Mouse (Mus musculus) T-cell, adult 2 months (primary cell): ENCODE results near the gene Cldn14.
"Not testable (repeated sequence)": the region's sequence is repeated elsewhere in the genome, so short reads cannot be mapped to it uniquely, and the experiment has no call there.

Experiments used
- DNase-seq: peaks from one replicate; pipeline ENCODE4 v3.0.0; 2022; ENCODE audit warnings: low spot score

The Cldn14 gene

DNA sequence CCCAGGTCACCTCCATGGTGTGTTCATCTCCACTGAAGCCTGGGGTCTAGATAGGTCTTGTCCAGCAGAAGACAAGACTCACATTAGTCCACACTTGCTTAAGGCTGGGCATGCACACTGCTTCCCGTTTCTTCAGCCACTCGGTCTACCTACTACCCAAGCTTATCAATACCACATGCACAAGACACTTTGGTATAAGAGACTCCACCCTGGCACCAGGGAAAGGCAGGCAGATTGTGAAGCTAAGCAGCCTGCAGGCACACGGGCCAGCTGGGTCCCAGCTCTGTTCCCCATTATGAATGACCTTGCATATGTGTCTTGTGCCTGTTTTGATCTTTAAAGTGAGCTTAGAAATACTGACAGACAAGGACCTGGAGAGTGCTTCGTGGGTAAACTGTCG lies 719 bp upstream of the Cldn14 start:
- DNase-seq: no peak

DNA sequence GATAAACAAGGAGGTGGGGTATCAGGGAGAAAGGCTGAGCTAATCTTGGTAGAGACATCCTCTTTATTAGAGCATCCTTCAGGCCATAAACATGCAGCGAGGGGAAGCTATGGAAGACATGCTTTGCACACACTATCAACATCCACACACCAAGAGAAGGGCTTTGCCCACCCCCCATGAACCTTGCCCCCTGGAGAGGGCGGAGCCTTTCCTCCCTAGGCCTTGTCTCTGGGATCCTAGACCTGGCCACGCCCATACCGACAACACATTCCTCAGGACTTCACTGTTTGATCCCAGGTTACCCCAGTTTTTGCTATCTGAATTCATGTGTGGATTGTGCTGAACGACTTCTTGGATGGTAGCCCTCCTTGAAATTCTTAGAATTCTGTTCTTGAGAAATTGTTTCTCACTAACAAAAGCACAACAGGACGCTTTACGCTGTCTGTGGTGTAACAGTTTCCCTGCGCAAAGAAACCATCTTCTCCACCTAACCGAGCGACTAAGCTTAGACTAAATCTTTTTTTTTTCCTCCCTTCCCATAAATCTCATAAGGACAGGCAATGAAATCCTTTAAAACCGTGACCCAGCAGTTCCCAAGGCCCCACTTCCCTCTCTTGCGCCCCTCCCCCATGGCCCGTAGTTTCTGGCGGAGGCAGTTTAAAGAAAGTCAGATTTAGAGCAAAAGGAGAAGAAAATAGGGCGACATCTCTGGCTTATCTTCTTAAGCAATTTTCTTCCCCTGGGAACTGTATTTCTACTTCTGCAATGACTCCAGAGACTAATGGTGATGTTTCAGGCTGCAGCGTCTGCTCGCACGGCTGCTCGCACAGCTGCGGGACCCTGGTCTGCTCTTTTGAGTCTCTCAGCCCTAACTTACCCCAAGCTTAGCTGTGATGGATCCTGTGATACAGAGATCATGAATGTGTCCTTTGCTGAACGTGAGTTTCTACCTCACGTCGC lies 1.7 kb downstream of the Cldn14 start:
- DNase-seq: no peak

DNA sequence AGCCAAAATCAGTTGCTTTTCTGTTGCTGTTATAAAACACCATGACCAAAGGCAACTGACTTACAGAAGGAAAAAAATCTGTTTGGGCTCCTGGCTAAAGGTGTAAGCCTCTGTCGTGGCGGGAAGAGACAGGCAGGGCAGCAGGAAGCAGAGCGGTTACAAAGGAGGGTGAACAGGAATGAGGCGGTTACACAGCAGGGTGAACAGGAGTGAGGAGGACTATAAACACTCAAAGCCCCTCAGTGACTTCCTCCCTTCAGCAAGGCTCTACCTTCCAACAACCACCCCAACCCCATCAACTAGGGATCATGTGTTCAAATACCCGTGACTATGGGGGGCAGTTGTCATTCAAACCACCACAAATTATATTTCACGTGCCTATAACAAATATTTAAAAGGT lies 5.2 kb downstream of the Cldn14 start:
- DNase-seq: no peak

DNA sequence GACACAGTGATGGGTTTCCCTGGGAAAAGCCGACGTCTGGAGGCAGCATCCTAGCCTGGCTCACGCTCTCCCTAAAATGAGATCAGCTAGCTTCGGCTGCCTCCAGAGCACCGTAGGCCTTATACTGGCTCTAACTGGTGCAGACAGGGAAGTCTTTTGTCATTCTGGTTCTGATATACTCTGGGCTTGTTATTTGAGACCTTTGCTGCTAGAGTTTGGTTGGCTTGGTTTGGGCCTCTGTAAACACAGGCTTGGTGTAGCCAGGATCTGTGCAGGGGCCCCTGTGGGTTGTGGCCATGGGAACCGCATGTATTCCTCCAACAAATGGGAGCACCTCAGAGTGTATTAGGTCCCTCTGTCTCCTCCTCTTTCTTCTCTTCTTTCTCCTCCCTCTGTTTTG lies 7.3 kb downstream of the Cldn14 start:
- DNase-seq: no peak

DNA sequence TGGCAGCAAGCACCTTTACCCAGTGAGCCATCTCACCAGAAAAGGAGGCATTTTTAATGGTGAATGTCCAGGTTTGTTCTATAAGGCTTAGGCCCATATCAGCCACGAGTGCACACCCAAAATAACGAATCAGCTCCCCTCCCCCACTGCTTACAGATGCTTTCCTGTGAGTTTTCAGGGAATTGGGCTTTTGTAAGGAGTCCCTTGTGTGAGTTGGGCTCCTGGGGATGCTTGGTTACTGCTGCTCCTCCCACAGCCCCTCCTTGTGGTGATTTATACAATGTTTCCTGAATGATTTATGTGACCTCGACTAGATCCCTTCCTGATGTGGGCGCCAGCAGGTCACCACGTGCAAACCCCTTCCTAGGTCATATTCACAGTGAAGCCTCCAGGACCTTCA lies 9.7 kb downstream of the Cldn14 start:
- no peak for DNase-seq

DNA sequence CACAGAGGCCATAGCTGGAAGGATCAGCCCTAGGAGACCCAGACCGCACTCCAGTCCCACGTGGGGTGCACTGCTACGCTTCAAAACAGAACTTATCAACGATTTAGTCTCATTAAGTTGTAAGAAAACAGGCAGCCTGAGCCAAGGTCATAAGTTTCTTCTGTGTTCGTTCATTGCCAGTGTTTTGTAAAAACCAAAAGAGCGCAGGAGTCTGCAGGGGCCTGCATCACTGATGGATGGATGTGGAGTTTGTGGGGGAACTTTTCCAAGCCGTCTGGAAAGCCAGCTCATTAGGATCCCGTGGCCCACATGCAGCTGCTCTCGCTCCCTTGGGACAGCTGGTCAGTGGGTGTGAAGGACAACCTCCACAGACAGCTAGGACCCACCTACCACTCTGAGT lies 25.1 kb downstream of the Cldn14 start:
- no peak for DNase-seq

DNA sequence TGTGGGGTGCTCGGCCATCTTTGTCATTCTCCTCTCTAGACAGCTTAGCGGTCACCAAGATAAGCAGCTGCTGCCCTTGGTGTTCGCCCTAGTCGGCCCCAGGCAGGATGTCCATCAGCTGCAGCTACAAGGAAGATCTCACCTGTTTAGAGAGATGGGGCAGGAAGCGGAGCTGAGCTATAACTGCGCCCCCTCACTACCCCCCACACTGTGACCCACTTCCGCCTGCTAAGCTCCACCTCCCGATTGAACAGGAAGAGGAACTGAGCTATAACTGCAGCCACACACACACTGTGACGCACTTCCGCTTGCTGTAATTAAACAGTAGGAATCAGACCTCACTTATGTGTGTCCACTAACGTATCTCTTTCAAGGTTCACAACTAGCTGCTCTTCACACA lies 26.3 kb downstream of the Cldn14 start:
- DNase-seq: peak; percentile 55

DNA sequence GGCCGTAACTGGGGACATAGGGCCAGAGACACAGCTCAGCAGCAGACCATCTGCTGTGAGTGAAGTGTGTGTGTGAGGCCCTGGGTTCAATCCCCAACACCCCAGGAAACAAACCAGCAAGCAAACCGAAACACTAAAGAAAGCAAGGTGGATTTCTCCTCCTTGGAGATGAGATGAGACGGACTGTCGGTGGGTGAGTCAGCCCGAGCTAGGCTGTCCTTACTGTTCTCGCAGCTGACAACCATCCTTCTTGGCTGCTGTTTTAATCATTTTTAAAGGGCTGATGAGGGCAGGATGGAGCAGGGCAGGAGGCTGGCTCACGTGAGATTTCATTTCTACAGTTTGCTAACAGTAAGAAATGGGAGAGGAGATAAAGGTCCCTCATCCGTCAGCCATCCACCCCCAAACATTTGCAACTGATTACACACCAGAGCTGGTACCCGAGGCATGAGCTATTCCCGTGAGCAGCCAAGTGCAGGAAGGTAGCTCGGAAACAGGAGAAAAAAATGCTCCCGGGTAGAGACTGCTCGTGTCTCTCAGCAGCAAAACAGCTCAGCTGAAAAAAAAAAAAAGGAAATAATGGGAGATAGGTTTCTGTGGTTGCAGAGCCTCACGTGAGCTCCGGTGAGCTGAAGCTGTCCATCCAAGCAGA lies 27.3 kb downstream of the Cldn14 start:
- no peak for DNase-seq

DNA sequence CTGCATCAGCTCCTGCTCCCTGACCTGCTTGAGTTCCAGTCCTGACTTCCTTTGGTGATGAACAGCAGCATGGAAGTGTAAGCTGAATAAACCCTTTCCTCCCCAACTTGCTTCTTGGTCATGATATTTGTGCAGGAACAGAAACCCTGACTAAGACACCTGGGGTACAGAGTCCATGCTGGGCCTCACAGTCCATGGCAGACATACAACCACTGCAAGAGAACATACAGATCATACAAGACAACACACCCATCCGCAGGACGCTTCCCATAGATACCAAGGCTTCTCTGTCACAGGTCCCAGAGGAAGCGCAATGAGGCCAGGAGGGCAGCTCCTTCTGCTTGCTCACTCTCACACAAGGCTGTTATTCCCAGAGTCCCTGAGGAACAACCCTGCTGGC lies 28.3 kb downstream of the Cldn14 start:
- DNase-seq: not testable (repeated sequence)

DNA sequence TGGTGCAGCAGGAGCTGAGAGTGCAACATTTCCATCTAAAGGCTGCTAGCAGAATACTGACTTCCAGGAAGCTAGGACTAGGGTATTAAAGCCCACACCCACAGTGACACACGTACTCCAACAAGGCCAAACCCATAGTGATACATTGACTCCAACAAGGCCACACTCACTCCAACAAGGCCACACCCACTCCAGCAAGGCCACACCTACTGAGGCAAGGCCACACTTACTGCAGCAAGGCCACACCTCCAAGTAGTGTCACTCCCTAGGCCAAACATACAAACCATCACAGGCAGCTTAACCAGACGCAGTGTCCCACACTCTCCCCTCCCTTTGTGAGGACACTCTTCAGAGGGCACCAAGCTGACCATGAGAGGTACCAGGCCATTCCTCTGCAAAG lies 29.3 kb downstream of the Cldn14 start:
- no peak for DNase-seq

DNA sequence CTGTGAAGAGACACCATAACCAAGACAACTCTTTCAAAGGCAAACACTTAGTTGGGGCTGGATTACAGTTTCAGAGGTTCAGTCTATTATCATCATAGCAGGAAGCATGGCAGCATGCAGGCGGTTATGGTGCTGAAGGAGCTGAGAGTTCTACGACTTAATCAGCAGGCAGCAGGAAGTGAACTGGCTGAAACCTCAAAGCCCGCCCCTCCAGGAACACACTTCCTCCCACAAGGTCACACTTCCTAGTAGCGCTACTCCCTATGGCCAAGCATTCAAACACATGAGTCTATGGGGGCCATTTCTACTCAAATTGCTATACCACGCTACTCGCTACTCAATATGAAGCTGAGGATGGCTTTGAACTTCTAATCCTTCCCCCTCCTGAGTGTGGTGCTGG lies 31.1 kb downstream of the Cldn14 start:
- DNase-seq: no peak

DNA sequence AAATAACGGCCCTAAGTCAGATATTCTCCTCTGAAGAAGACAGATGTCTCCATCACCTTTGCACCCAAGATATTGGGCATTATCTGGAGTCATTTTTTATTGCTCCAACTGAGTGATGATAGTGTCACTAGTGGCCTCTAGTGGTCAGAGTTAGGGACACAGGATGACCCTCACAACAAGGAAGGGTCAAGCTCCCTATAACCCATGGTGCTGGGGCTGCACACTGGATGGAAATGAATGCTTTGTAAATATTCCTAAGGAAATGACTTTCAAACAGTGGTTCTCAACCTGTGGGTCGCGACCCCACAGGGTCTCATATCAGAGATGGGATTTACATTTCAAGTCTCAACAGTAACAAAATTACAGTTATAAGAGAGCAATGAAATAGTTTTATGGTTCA lies 31.7 kb downstream of the Cldn14 start:
- DNase-seq: no peak

DNA sequence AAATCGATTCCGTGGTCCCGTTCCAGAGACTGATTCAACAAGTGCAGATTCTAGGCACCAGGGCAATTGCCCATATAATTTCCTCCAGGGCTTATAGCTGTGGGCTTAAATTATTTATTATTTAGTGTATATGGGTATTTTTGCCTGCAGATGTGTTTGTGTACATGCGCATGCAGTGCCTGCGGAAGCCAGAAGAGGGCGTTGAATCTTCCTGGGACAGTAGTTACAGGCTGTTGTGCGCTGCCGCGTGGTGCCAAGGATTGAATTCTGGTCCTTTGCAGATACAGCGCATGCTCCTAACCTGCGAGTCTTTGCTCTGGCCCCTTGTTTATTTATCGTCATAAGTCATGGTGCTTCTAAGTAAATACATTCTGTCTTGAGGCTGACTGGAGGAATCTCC lies 33.2 kb downstream of the Cldn14 start:
- no peak for DNase-seq

DNA sequence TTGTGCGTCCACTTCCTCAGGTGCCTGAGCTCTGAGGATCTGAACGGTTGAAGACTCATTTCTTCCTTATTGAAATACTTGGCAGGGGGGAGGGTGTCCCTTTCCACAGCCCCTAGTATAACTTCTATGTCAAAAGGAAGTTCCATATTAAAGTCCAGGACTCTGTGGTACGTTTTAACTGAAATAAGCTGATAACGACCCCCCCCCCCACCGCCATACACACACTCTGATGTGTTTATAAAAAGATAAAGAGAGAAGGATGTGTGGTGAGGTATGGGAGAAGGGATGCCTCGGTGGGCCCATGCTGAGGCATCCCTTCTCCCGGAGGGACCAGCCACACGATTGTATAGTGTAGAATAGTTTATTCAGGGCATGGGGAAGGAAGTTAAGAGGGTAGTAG lies 34.4 kb downstream of the Cldn14 start:
- no peak for DNase-seq

DNA sequence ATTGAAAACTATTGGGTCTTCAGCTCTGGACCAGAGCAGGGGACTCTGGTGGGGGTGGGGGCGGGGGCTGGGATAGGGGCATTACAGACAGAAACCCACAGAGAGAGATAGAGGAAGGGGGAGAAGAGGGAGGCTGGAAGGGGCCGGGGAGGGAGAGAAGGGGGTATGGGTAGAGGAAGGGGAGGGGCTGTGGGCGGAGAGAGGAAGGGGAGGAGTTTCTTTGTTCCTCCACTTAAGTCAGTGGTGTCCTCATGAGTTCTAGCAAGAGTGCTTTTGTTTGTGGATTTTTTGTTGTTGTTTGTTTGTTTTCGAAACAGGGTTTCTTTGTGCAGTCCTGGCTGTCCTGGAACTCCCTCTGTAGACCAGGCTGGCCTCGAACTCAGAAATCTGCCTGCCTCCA lies 35.1 kb downstream of the Cldn14 start:
- peak; percentile 19 for DNase-seq

DNA sequence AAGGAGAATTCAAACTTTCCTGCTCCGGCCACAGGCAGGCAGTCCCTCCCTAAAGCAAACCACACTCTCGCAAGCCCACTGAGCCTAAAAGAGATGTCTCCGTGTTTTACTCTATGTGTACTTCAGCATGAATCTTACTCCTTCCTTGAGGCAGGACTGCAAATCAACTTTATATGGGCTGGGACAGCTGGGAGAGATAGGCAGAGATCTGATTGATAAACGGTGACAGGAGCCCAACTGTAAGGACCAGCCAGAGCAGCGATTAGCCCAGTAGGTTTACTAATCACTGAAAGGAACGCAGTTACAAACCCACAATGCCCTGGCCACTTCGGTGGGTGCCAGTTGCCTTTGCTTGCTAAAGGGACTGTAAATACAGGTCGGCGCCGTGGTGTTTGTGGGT lies 35.5 kb downstream of the Cldn14 start:
- DNase-seq: no peak

DNA sequence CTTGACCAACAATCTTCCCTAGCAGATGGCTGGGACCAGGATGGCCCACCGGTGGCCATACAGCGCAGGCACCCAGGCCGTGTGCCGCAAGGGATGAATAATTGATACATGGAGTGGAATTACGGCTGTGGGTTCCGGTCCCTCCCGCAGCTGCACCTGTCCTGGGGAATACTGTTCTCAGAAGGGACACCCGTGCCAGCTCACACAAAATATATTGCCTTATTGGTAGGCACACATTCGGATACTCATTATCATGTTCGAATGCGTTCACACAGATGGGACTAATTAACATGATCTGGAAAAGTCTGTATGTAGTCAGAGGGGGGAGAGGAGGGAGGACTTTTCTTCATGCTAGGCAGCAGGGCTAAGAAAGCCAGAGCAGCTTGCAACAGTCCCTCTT lies 37.6 kb downstream of the Cldn14 start:
- no peak for DNase-seq

DNA sequence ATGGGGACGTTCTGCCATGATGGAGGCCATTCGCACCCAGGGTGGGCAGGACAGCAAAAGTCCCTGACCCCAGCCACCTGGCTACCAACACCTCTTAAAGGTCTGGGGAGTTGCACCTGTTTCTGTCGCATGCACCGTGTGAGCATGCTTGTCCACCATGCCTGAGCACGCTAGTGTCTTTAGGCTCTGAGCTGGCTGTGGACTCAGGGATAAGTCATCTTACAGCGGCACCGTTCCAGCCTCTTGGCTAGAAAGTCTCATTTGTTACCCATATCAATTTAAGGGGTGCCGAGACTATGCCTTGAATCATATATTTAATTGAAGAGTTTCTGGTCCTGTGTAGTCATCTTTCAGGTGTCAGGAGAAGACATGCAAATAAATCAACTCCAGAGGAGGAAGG lies 40.7 kb downstream of the Cldn14 start:
- DNase-seq: no peak

DNA sequence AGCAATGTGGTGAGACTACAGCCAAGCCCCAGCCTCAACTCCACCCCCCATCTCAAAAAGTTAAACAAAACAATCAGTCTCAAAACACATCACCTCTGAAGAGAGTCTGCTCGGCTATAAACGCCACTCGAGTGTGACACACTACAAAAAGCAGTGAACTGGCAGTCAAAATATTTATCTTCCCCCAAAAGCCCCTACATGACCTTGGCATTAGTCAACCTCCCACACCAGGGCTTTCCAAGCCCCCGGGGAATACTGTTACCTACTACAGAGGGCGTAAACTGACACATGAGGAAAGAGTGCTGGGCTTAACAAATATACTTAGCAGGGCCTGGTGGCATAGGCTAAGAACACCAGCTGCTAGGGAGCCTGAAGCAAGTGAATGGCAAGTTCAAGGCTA lies 46.4 kb downstream of the Cldn14 start:
- no peak for DNase-seq

DNA sequence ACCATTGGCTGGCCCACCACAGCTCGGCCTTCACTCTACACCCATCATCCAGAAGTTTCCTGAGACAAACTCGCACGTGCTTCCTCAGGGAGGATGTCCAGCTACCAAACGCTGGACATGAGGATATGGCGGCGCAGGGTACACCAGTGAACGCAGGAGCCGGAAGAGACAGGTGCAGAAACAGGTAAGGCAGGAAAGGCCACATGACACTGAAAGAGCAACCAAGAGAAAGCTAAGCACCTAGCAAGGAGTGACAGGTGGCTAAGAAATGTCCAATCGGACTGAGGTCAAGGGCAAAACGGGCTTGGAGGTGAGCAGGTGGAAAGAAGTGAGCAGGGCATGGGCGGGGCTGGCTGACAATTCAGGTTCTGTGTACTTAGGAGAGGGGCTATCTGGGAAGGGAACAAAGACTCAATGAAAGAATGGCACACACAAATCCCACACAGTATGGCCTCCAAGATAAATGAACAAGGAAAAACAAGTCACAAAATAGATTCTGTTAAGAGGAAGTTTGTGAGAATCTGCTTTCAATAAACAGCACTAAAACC lies 47.5 kb downstream of the Cldn14 start:
- DNase-seq: no peak

DNA sequence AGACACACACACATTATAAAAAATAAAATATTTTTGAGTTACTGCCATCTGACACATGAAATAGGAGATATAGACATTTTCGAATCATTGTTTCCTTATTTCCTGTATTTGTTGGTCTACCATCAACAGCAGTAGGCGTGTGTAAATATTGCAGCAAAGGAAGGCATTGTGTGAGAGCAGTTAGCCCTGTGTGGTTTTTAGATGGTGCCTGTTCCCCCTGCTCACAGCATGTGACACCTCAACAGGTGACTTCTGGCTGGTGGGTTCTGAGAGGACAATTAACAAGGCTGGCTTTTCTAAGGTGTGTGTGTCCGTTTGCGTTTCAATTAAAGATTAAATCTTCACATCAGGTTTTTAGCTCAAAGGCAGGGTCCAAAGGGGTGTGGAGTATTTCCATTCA lies 48.1 kb downstream of the Cldn14 start:
- no peak for DNase-seq

DNA sequence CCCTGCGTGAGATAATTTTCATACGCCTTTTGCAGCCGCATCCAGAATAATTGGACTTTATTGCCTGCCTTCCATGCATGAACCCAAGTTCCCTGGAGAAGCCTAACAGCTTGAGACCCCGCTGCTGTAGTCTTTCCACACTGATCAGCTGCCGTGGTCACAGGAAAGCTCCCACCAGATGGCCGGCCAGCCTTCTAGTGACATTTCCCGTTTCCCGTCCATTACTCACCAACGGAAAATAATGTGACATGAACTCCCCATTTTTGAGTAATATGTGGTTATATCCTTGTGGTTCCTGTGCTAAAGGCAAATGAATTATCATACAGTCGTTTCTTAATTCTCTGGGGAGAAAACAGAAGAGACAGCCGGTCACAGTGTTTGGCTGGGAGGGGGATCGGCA lies 51.2 kb downstream of the Cldn14 start:
- no peak for DNase-seq

DNA sequence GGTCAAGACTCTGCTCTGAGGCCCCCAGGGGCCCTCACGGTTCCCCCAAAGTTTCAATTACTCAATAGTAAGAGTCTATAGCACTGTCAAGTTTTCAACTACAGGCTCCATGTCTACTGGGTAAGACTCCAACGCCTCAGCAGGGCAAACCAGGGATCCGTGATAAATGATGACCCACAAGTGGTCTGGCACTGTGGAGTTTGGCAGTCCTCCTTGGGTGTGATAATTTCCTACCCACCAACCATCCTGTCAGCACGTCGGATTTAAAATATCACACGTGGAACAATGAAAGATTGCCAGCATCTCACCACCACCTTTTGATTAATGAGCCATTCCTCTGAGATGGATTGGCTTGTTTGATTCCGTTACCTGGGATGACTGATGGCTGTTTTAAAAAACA lies 51.7 kb downstream of the Cldn14 start:
- DNase-seq: no peak
